Mouse (Mus musculus): Measurements from ENCODE around the gene Shisal2a. TPM values are rescaled to one million over a fixed set of nuclear protein-coding genes. Genes with fewer than 3 reads are reported as not detected.
A peak's percentile ranks its signal among the peaks of the same experiment; 100 is the strongest.

The Shisal2a gene
- polyA plus RNA-seq, 1 experiment from 2014 or later, result 0.34 TPM

DNA sequence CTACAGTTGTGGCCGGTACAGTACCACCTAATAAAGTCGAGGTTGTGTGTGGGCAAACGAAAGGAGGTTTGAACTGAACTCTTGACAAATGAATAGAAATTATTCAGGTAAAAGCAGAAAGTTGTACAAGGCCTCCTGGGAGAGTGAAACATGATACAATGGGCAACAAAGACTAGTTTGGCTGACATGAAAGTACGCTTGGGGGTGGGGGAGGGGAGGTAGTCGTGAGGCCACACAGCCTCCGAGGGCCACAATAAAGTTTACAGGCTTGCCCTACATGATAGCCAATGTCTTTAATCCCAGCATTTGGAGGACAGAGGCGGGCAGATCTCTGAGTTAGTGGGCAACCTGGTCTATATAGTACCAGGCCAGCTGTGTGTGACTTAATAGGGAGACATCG is 24.5 kb upstream of the Shisal2a start:
- DNase-seq (no peak), ATAC-seq (ENCODE audit: insufficient read depth) (no peak)
- peaks cover 11% of the 10 kb centered on the region; the same call in 1 of the 2 replicates for H3K36me3 ChIP-seq (ENCODE audit: insufficient read depth)
- peaks cover 14% of the 10 kb centered on the region for H3K4me1 ChIP-seq (ENCODE audit: insufficient read depth)
- H3K4me3 ChIP-seq (ENCODE audit: low read depth, low read length), result no peak overlapping the region
- H3K9ac ChIP-seq, result no peak overlapping the region
- H3K27ac ChIP-seq (ENCODE audit: low read depth), result no peak overlapping the region
- no peak for TF ChIP-seq CTCF (IDR thresholded peaks at IDR 0.05; ENCODE audit: low read depth)
- H3K27me3 ChIP-seq (ENCODE audit: insufficient read depth, low read length), result no peaks in the 10 kb centered on the region
- peak overlapping the region; percentile 75 for H3K4me2 ChIP-seq
- H3K9me3 ChIP-seq (ENCODE audit: low read depth, low read length), result no peaks in the 10 kb centered on the region
- WGBS, result 33% methylated on average over 8 of the region's 8 CpGs

- peaks cover 11% of the 10 kb centered on the region; the same call in 1 of the 2 replicates for H3K36me3 ChIP-seq (ENCODE audit: insufficient read depth)
- H3K27ac ChIP-seq (ENCODE audit: low read depth), result peak within 1 kb of the TSS; percentile 89
- whole genome bisulfite sequencing, result 8% methylated on average over 15 of the region's 15 CpGs
- TF ChIP-seq CTCF (IDR thresholded peaks at IDR 0.05; ENCODE audit: low read depth), result no peak
- DNase-seq (peak; percentile 64), ATAC-seq (ENCODE audit: insufficient read depth) (peak; percentile 42; the same call in 1 of the 2 replicates)
- peak within 1 kb of the TSS; percentile 53 for H3K4me3 ChIP-seq (ENCODE audit: low read depth, low read length)
- no peaks in the 10 kb centered on the region for H3K9me3 ChIP-seq (ENCODE audit: low read depth, low read length)
- H3K4me1 ChIP-seq (ENCODE audit: insufficient read depth), result peaks cover 14% of the 10 kb centered on the region
- H3K4me2 ChIP-seq, result peak within 1 kb of the TSS; percentile 75
- H3K9ac ChIP-seq, result peak within 1 kb of the TSS; percentile 79
- H3K27me3 ChIP-seq (ENCODE audit: insufficient read depth, low read length), result no peaks in the 10 kb centered on the region
Measured at GRCm38 (mm10) chr4:108406861-108407401, 23.8 kb upstream of the Shisal2a start, which contains the start of gene Gpx7. Gene Gpx7 (minus strand): TSS chr4:108406961.

DNA sequence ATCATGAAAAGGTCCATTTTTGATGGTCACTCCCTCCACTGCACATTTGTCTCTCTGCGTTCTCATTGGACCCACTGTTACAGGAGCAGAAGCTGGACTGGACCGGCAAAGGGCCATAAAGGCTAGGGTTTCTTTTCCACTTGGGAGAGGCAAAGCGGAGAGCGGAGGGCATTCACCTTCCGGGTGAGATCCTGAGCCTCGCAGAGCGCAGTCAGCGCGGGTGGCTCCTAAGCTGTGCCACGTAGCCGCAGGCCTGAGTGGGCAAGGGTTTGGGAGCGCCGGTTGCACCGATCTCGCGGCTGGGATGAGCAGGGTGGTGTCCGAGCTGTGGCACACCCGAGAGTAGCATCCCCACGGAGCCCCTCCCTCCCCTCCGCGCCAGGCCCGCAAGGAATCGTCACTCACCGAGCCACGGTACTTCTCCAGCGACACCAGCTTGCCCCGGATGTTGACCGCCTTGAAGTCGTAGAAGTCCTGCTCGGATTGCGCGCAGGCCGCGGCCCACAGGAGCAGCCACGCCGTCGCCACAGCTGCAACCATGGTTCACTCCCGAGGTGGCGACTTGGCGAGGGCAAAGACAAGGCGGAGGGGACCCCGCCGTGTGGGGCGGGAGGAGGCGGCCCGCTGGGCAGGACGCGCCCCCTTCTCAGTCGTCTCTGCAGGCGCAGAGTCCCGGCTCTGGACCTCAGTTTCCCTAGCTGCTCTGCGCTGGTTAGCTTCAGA is 23.1 kb upstream of the Shisal2a start:
- ATAC-seq (ENCODE audit: insufficient read depth) (peak; percentile 72), DNase-seq (peak; percentile 73)
- peak overlapping the region; percentile 89 for H3K27ac ChIP-seq (ENCODE audit: low read depth)
- H3K27me3 ChIP-seq (ENCODE audit: insufficient read depth, low read length), result no peaks in the 10 kb centered on the region
- H3K9ac ChIP-seq, result peak overlapping the region; percentile 79
- H3K4me1 ChIP-seq (ENCODE audit: insufficient read depth), result peaks cover 14% of the 10 kb centered on the region
- H3K9me3 ChIP-seq (ENCODE audit: low read depth, low read length), result no peaks in the 10 kb centered on the region
- H3K4me3 ChIP-seq (ENCODE audit: low read depth, low read length), result peak overlapping the region; percentile 53
- peak overlapping the region; percentile 75 for H3K4me2 ChIP-seq
- TF ChIP-seq CTCF (IDR thresholded peaks at IDR 0.05; ENCODE audit: low read depth), result no peak
- 2% methylated on average over 52 of the region's 52 CpGs for WGBS
- peaks cover 11% of the 10 kb centered on the region; the same call in 1 of the 2 replicates for H3K36me3 ChIP-seq (ENCODE audit: insufficient read depth)

DNA sequence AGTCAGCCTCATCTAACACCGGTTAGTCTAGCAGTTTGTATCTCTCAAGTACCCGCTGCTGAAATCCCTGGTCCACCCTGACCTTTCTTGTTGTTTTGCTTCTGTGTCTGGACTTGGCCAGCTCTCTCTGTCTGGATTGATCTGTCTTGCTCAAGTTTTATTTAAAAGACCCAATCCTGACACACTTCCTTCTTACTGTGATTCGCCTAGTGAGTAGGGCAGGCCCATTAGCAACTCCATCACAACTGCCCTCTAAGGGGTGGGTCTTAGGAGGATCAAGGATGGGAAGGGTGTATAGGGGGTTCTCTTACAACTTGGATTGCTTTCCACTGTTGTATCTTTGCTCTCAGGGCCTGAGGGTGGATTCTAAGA is 22.6 kb upstream of the Shisal2a start:
- peak overlapping the region; percentile 75 for H3K4me2 ChIP-seq
- peaks cover 14% of the 10 kb centered on the region for H3K4me1 ChIP-seq (ENCODE audit: insufficient read depth)
- H3K4me3 ChIP-seq (ENCODE audit: low read depth, low read length), result peak overlapping the region; percentile 53
- ATAC-seq (ENCODE audit: insufficient read depth), result peak; percentile 82
- peak; percentile 72 for DNase-seq
- peaks cover 11% of the 10 kb centered on the region; the same call in 1 of the 2 replicates for H3K36me3 ChIP-seq (ENCODE audit: insufficient read depth)
- H3K9me3 ChIP-seq (ENCODE audit: low read depth, low read length), result no peaks in the 10 kb centered on the region
- WGBS, result 42% methylated on average over 3 of the region's 3 CpGs
- H3K9ac ChIP-seq, result peak overlapping the region; percentile 79
- H3K27me3 ChIP-seq (ENCODE audit: insufficient read depth, low read length), result no peaks in the 10 kb centered on the region
- no peak for TF ChIP-seq CTCF (IDR thresholded peaks at IDR 0.05; ENCODE audit: low read depth)
- H3K27ac ChIP-seq (ENCODE audit: low read depth), result peak overlapping the region; percentile 89

DNA sequence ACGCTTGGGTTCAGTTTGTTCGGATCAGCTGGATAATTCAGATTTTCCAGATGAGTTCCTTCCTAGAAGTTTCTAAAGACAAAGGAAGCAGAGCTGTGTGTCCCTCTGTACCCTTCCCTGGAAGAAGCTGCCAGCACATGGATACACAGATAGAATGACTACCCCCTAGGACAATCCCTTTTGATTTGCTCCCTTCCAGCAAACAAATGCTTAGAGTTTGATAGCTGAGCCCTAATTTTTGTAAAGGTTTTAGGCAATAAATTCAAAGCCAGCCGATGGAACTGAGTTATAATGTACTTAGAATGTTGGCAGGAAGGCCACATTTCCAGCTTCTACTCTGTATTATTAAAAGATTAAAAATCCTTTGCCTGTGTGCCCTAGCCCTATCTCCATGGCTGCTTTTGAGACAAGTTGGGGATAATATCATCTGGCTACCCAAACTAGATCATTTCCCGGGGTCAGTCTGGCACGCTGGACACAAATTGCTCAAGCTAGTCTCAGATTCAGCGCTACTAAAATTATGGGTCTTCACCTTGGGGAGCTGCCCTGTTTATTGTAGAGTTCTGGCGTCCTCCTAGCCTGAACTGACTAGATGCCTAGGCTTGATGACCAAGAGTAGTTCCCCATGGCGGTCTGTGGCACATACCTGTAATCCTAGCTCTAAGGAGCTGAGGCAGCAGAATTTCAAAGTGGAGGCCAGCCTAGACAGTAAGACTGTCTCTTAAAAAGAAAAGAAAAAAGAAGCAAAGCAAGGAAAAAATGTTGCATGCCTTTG is 20.9 kb upstream of the Shisal2a start:
- 84% methylated on average over 8 of the region's 8 CpGs for WGBS
- TF ChIP-seq CTCF (IDR thresholded peaks at IDR 0.05; ENCODE audit: low read depth), result no peak
- ATAC-seq (ENCODE audit: insufficient read depth) (no peak), DNase-seq (no peak)
- Histone ChIP-seq H3K4me2 (no peak overlapping the region), H3K36me3 (ENCODE audit: insufficient read depth) (peaks cover 22% of the 10 kb centered on the region; the same call in 1 of the 2 replicates), H3K9me3 (ENCODE audit: low read depth, low read length) (no peaks in the 10 kb centered on the region), H3K9ac (no peak overlapping the region), H3K4me3 (ENCODE audit: low read depth, low read length) (no peak overlapping the region), H3K27ac (ENCODE audit: low read depth) (no peak overlapping the region), H3K27me3 (ENCODE audit: insufficient read depth, low read length) (no peaks in the 10 kb centered on the region), H3K4me1 (ENCODE audit: insufficient read depth) (peaks cover 14% of the 10 kb centered on the region)

DNA sequence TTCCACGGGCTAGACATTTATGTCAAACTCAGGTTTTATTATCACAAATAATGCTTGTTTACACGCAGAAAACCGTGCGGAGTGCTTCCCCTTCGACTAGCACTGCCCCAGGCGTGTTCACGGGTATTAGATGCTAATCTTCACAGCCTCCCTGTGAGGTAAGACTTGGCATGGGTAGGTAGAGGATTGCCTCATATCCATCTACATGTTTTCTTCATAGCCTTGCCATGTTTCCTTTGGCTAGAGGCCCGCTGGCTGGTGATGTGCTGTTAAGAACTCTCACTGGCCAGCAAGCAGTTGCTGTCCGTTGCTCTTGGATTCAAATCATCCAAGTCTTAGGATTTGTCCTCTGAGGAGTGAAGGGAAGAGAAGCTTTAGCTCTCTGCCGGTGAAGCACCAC is 17.2 kb upstream of the Shisal2a start:
- Histone ChIP-seq H3K27ac (ENCODE audit: low read depth) (no peak overlapping the region), H3K9me3 (ENCODE audit: low read depth, low read length) (no peaks in the 10 kb centered on the region), H3K4me2 (no peak overlapping the region), H3K27me3 (ENCODE audit: insufficient read depth, low read length) (no peaks in the 10 kb centered on the region), H3K4me3 (ENCODE audit: low read depth, low read length) (no peak overlapping the region), H3K4me1 (ENCODE audit: insufficient read depth) (no peaks in the 10 kb centered on the region), H3K36me3 (ENCODE audit: insufficient read depth) (peaks cover 22% of the 10 kb centered on the region; the same call in 1 of the 2 replicates), H3K9ac (no peak overlapping the region)
- ATAC-seq (ENCODE audit: insufficient read depth) (no peak), DNase-seq (no peak)
- 83% methylated on average over 10 of the region's 10 CpGs for WGBS
- TF ChIP-seq CTCF (IDR thresholded peaks at IDR 0.05; ENCODE audit: low read depth), result no peak

DNA sequence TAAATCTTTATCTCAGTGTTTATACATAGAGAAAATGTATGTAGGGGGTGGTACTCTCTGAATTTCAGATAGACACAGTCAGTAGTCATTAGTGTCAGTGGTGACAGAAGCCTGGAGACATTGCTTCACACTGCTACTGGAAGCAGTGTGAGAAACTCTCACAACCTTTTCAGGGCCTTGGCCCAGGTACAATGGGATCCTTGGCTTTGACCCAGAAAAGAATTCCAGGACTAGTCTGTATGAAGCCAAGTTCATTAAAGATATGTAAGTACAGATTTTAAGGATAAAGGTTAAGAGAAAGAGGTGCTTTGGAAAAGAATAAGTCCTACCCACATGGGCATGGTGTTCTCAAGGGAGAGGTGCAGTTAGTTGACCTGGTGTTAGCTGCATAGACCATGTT is 11.1 kb upstream of the Shisal2a start:
- no peak overlapping the region for H3K4me3 ChIP-seq (ENCODE audit: low read depth, low read length)
- no peaks in the 10 kb centered on the region for H3K27me3 ChIP-seq (ENCODE audit: insufficient read depth, low read length)
- no peak overlapping the region for H3K27ac ChIP-seq (ENCODE audit: low read depth)
- ATAC-seq (ENCODE audit: insufficient read depth), result no peak
- no peak for TF ChIP-seq CTCF (IDR thresholded peaks at IDR 0.05; ENCODE audit: low read depth)
- no peak for DNase-seq
- H3K9ac ChIP-seq, result no peak overlapping the region
- H3K36me3 ChIP-seq (ENCODE audit: insufficient read depth), result no peaks in the 10 kb centered on the region
- no peak overlapping the region for H3K4me2 ChIP-seq
- no peaks in the 10 kb centered on the region for H3K4me1 ChIP-seq (ENCODE audit: insufficient read depth)
- H3K9me3 ChIP-seq (ENCODE audit: low read depth, low read length), result no peaks in the 10 kb centered on the region
